Mouse (Mus musculus) stomach, adult 2 months (tissue): ENCODE results near the gene Olfr364-ps1. TPM values are rescaled to one million over a fixed set of nuclear protein-coding genes. Genes with fewer than 3 reads are reported as not detected.

Experiments
- polyA plus RNA-seq: library from polyadenylated mRNA; depleted of rRNA; stranded (reverse); fragments of >200 nt; gene quantifications from 2 replicates; pipeline ENCODE4 v1.2.3, GENCODE M21; 2012; rRNA removed

Gene Olfr364-ps1
- polyA plus RNA-seq, result not detected in 2 replicates

DNA sequence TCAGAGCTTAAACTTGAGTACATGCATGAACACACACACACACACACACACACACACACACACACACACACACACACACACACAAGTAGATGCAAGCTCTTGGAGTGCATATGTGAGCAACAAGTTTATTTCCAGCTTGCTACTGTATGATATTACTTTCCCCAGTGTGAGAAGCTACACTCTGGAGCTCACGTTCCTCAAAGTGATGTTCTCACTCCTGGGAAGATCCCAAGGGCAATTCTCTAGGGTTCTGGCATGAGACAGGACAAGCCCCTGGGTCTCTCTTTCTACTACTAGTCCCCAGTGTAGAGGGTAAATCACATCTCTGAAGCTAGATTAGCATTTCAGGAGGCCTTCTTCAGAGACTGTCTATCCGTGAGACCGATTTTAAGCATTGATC lies at the start of gene Olfr364-ps1:
Gene Olfr364-ps1, plus strand, starts transcription at position 301 of the 400 bp plus-strand sequence.

DNA sequence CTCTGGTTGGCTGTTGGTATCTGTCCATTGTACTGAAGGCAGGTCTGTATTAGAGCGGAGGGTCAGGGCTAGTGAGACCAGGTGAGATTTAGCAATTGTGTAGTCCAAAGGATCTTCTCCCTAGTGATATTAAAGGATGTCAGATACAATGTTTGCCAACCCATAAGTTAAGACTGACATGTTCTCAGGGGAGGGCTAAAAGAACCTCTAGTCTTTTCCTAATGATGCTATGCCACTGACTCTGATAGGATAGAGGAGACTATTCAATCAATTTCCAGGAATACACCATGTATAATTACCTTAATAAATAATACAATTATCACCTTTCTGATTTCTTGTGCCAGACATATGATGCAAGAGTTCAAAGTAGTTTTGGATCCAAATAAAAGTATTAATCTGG lies 21.3 kb upstream of the Olfr364-ps1 start, which contains the start of gene Olfr362:
Gene Olfr362, minus strand, starts transcription at position 101 of the 400 bp plus-strand sequence.

DNA sequence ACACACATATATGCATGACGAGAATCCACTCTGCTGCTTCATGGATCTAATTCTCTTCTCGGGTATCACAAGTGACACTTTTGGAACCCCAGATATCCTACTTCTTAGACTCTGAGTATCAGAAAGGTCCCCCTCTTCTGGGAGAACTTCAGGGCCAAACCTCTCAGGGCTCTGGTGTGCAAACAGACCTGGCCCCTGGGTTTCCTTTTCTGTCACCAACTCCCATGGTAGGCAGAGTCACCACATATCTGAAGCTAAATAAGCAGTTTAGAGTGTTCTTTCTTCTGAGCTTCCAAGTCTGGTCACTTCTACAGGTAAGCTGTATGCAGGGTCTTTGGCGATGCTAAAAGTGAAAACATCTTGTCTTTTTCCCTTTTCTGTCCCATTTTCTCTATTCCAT lies 48.8 kb downstream of the Olfr364-ps1 start, which contains the start of gene Olfr365:
Gene Olfr365, plus strand, starts transcription at position 301 of the 400 bp plus-strand sequence.

Other genes starting within 250 kb of the Olfr364-ps1 start
- gene Olfr353, start 246.4 kb upstream of the Olfr364-ps1 start, polyA plus RNA-seq, result not detected in 2 replicates
- gene Olfr354, start 233.6 kb upstream of the Olfr364-ps1 start, polyA plus RNA-seq, result not detected in 2 replicates
- gene Olfr355, start 210.4 kb upstream of the Olfr364-ps1 start, polyA plus RNA-seq, result not detected in 2 replicates
- gene Olfr356, start 202.2 kb upstream of the Olfr364-ps1 start, polyA plus RNA-seq, result not detected in 2 replicates
- gene Olfr357, start 145.5 kb upstream of the Olfr364-ps1 start, polyA plus RNA-seq, result not detected in 2 replicates
- gene Olfr358, start 130.0 kb upstream of the Olfr364-ps1 start, polyA plus RNA-seq, result not detected in 2 replicates
- gene Olfr360, start 73.6 kb upstream of the Olfr364-ps1 start, polyA plus RNA-seq, result not detected in 2 replicates
- gene Olfr361, start 50.0 kb upstream of the Olfr364-ps1 start, polyA plus RNA-seq, result not detected in 2 replicates
- not detected in 2 replicates for gene Olfr362, start 21.4 kb upstream of the Olfr364-ps1 start, polyA plus RNA-seq
- not detected in 2 replicates for gene Olfr365, start 48.9 kb downstream of the Olfr364-ps1 start, polyA plus RNA-seq
- not detected in 2 replicates for gene Olfr366, start 72.3 kb downstream of the Olfr364-ps1 start, polyA plus RNA-seq
- gene Olfr368, start 187.2 kb downstream of the Olfr364-ps1 start, polyA plus RNA-seq, result not detected in 2 replicates
- gene Pdcl, start 220.0 kb downstream of the Olfr364-ps1 start, polyA plus RNA-seq, result 0.95 and 1.9 TPM in 2 replicates